In genomic region chr19:22915868-22916642, GRCm38 (mm10) we compare ENCODE assay signal across 9 mouse cellular contexts.
A peak's percentile ranks its signal among the peaks of the same experiment; 100 is the strongest.
DNase-seq lines count a peak whose midpoint lies in the region; ATAC-seq and TF ChIP-seq lines count a peak whose summit lies in the region.
"Had no signal": no experiment of that assay in that cellular context is flagged by ENCODE, and none has a peak within 500 bp of the region (broad histone marks: within the 10 kb centered on the region; RNA-seq: fewer than 3 reads in every experiment).

No protein-coding gene starts in this region.

- H3K36me3 ChIP-seq in CH12.LX (replicated peaks in 1 of 2; ENCODE audit: control insufficient read depth in 1 of 2, insufficient read depth in 1 of 2, low read length in 1 of 2), result no peaks in the 10 kb centered on the region
- no peaks in the 10 kb centered on the region for H3K36me3 ChIP-seq in forebrain, embryonic 14.5 days (ENCODE audit: control insufficient read depth, insufficient read depth, low read length)
- H3K36me3 ChIP-seq in liver, embryonic 16.5 days (ENCODE audit: control insufficient read depth, insufficient read depth), result no peaks in the 10 kb centered on the region
- H3K36me3 ChIP-seq in neural tube, embryonic 14.5 days (ENCODE audit: control insufficient read depth, insufficient read depth, low read length), result no peaks in the 10 kb centered on the region

- H3K79me2 ChIP-seq in CH12.LX (replicated peaks; ENCODE audit: control insufficient read depth, extremely low read depth, insufficient read depth, poor library complexity, severe bottlenecking), result no peaks in the 10 kb centered on the region

- peak; percentile 84 for DNase-seq in CH12.LX (ENCODE audit: extremely low read depth)
- peak; percentile 40 for DNase-seq in c-Kit-positive CD71-positive TER-119-positive erythroid progenitor cells, embryonic 14.5 days (ENCODE audit: low spot score)
- DNase-seq in forebrain, embryonic 14.5 days (ENCODE audit: low spot score), result peak; percentile 89
- peak; percentile 83 to 88 for DNase-seq in heart, postnatal 14 days
- peak; percentile 82 for DNase-seq in large intestine, adult 2 months (ENCODE audit: low read depth, low spot score)
- DNase-seq in testis, postnatal 10 days (ENCODE audit: low spot score), result peak; percentile 89

- H3K27ac ChIP-seq in CH12.LX (ENCODE audit: insufficient read depth, low read depth), result no peak overlapping the region
- peak overlapping the region; percentile 44; the same call in 1 of the 2 replicates for H3K27ac ChIP-seq in forebrain, embryonic 14.5 days (ENCODE audit: low read depth, low read length)
- H3K27ac ChIP-seq in liver, embryonic 16.5 days (ENCODE audit: low read length), result no peak overlapping the region
- peak overlapping the region; percentile 64 for H3K27ac ChIP-seq in neural tube, embryonic 14.5 days (ENCODE audit: low read depth, low read length)

- H3K9me3 ChIP-seq in CH12.LX (replicated peaks; ENCODE audit: low read length), result no peaks in the 10 kb centered on the region
- H3K9me3 ChIP-seq in forebrain, embryonic 14.5 days (replicated peaks; ENCODE audit: control insufficient read depth, low read length), result no peaks in the 10 kb centered on the region
- no peaks in the 10 kb centered on the region for H3K9me3 ChIP-seq in liver, embryonic 16.5 days (replicated peaks; ENCODE audit: control insufficient read depth, low read length)
- no peaks in the 10 kb centered on the region for H3K9me3 ChIP-seq in neural tube, embryonic 14.5 days (ENCODE audit: control insufficient read depth, low read length)

- no peak for TF ChIP-seq EP300 in CH12.LX (IDR thresholded peaks at IDR 0.05; ENCODE audit: low read length)

- ATAC-seq in forebrain, embryonic 14.5 days, result peak; percentile 81
- ATAC-seq in liver, embryonic 16.5 days (ENCODE audit: low read depth), result no peak
- peak; percentile 81 for ATAC-seq in neural tube, embryonic 14.5 days (ENCODE audit: low read depth)

- TF ChIP-seq POLR2A in CH12.LX (IDR thresholded peaks at IDR 0.05; ENCODE audit: low read depth, low read length), result no peak

- H3K4me3 ChIP-seq in CH12.LX (replicated peaks in 1 of 3; ENCODE audit: low read depth in 2 of 3, low read length in 2 of 3, poor library complexity in 1 of 3), result peak overlapping the region in 1 of 3 experiments; percentile 31
- H3K4me3 ChIP-seq in forebrain, embryonic 14.5 days (ENCODE audit: low read depth, low read length), result peak overlapping the region; percentile 22
- H3K4me3 ChIP-seq in liver, embryonic 16.5 days (ENCODE audit: low read depth, low read length), result peak overlapping the region; percentile 18; the same call in 1 of the 2 replicates
- no peak overlapping the region; the same call in 1 of the 2 replicates for H3K4me3 ChIP-seq in neural tube, embryonic 14.5 days (ENCODE audit: low read depth, low read length)
- H3K4me3 ChIP-seq: erythroblast, embryonic 14.5 days had no signal

- H3K4me2 ChIP-seq in CH12.LX (ENCODE audit: insufficient read depth, low read depth, poor library complexity, severe bottlenecking), result peak overlapping the region; percentile 54
- H3K4me2 ChIP-seq in forebrain, embryonic 14.5 days (ENCODE audit: low read length), result peak overlapping the region; percentile 56
- 0 out of 2 replicates have a peak overlapping the region, but pooled peaks have one; percentile 29 for H3K4me2 ChIP-seq in liver, embryonic 16.5 days (ENCODE audit: low read depth, low read length)
- H3K4me2 ChIP-seq in neural tube, embryonic 14.5 days (ENCODE audit: low read depth, low read length), result peak overlapping the region; percentile 44

- dilution Hi-C loops in CH12.LX (cut with MboI; ENCODE audit: extremely low pct_ligation_motif_present, extremely low pct_unique_long_range_greater_than_20kb, low sequenced_read_pairs), result no loop called here

- in situ Hi-C loops in CH12.LX (cut with MboI; ENCODE audit: low pct_ligation_motif_present, low pct_unique_long_range_greater_than_20kb, low sequenced_read_pairs), result loop anchor here (10.0 to 25.0 kb wide), 2 partner anchors 239 to 596 kb away; no protein-coding TSS in a partner anchor

- peak in 1 of 2 experiments; percentile 90; a peak in 3 of 4 replicates for TF ChIP-seq CTCF in CH12.LX (conservative IDR thresholded peaks at IDR 0.05 in 1 of 2, IDR thresholded peaks at IDR 0.05 in 1 of 2; ENCODE audit: low read depth in 2 of 2, low read length in 2 of 2)

- H3K4me1 ChIP-seq in CH12.LX (ENCODE audit: control insufficient read depth in 1 of 2, insufficient read depth in 2 of 2), result no peaks in the 10 kb centered on the region
- 0 out of 2 replicates have a peak, but pooled peaks cover 3% of the 10 kb centered on the region for H3K4me1 ChIP-seq in forebrain, embryonic 14.5 days (ENCODE audit: control insufficient read depth, insufficient read depth, low read length)
- H3K4me1 ChIP-seq in liver, embryonic 16.5 days (ENCODE audit: control insufficient read depth, low read depth, low read length), result no peaks in the 10 kb centered on the region
- peaks cover 7% of the 10 kb centered on the region; the same call in 1 of the 2 replicates for H3K4me1 ChIP-seq in neural tube, embryonic 14.5 days (ENCODE audit: control insufficient read depth, insufficient read depth, low read length)

- H3K9ac ChIP-seq in CH12.LX (ENCODE audit: insufficient read depth, low read depth), result no peak overlapping the region
- peak overlapping the region; percentile 37; the same call in 1 of the 2 replicates for H3K9ac ChIP-seq in forebrain, embryonic 14.5 days (ENCODE audit: low read length)
- no peak overlapping the region for H3K9ac ChIP-seq in liver, embryonic 16.5 days (ENCODE audit: low read depth, low read length)
- no peak overlapping the region; the same call in 1 of the 2 replicates for H3K9ac ChIP-seq in neural tube, embryonic 14.5 days (replicated peaks; ENCODE audit: low read depth, low read length)

- WGBS in forebrain, embryonic 14.5 days, result 17% methylated on average over 16 of the region's 16 CpGs
- 9% methylated on average over 16 of the region's 16 CpGs for WGBS in large intestine, adult 2 months
- WGBS in liver, embryonic 16.5 days (ENCODE audit: insufficient replicate concordance), result 22% methylated on average over 16 of the region's 16 CpGs
- WGBS in neural tube, embryonic 14.5 days, result 17% methylated on average over 16 of the region's 16 CpGs

- intact Hi-C loops in heart, postnatal 14 days (cut with DNase I), result loop anchor here (1.0 to 10.0 kb wide), 4 partner anchors 141 to 609 kb away; no protein-coding TSS in a partner anchor

- TF ChIP-seq RAD21 in CH12.LX (IDR thresholded peaks at IDR 0.05; ENCODE audit: low read depth, low read length), result peak; percentile 90

- no peaks in the 10 kb centered on the region for H3K27me3 ChIP-seq in CH12.LX (replicated peaks)
- no peaks in the 10 kb centered on the region for H3K27me3 ChIP-seq in forebrain, embryonic 14.5 days (replicated peaks; ENCODE audit: control insufficient read depth, insufficient read depth, low read length)
- no peaks in the 10 kb centered on the region for H3K27me3 ChIP-seq in liver, embryonic 16.5 days (ENCODE audit: control insufficient read depth, insufficient read depth, low read depth, low read length)
- no peaks in the 10 kb centered on the region for H3K27me3 ChIP-seq in neural tube, embryonic 14.5 days (ENCODE audit: control insufficient read depth, insufficient read depth, low read length)

TF ChIP-seq in CH12.LX, 34 proteins besides CTCF, POLR2A, EP300 and RAD21:
- TF ChIP-seq SMC3 (IDR thresholded peaks at IDR 0.05; ENCODE audit: low read depth, low read length) (peak; percentile 84), JUND (conservative IDR thresholded peaks at IDR 0.05; ENCODE audit: low read depth, low read length) (no peak), ZC3H11A (IDR thresholded peaks at IDR 0.05; ENCODE audit: low read depth, low read length) (peak; percentile 36), BHLHE40 (IDR thresholded peaks at IDR 0.05; ENCODE audit: low read depth, low read length) (0 out of 2 replicates have a peak, but pooled peaks have one; percentile 8), ELF1 (IDR thresholded peaks at IDR 0.05; ENCODE audit: low read depth, low read length) (peak; percentile 62; the same call in 1 of the 2 replicates), TCF12 (IDR thresholded peaks at IDR 0.05; ENCODE audit: low read depth, low read length) (peak; percentile 16; the same call in 1 of the 2 replicates), IRF4 (IDR thresholded peaks at IDR 0.05; ENCODE audit: low read depth, low read length) (peak; percentile 27; the same call in 1 of the 2 replicates), E2F4 (IDR thresholded peaks at IDR 0.05; ENCODE audit: insufficient replicate concordance, low read depth, low read length) (no peak), ZKSCAN1 (IDR thresholded peaks at IDR 0.05; ENCODE audit: borderline replicate concordance, low read depth, low read length) (no peak), MEF2A (IDR thresholded peaks at IDR 0.05; ENCODE audit: borderline replicate concordance, low read depth, low read length) (no peak)

Comparison
In these comparisons a context has a peak if more than half of its experiments do, and no peak if none do; other contexts are left out.
1. H3K27ac ChIP-seq: peak in forebrain, embryonic 14.5 days (single experiment) and neural tube, embryonic 14.5 days (single experiment); none in CH12.LX (single experiment) and liver, embryonic 16.5 days (single experiment).
2. Peak in every context shown above with its lines, with median percentiles within 50 percentile points of each other: DNase-seq and H3K4me2 ChIP-seq.